Mouse (Mus musculus) ZHBTc4 (cell line): ENCODE results near the gene Morn5.
A peak's percentile ranks its signal among the peaks of the same experiment; 100 is the strongest.

Source experiments
- DNase-seq: peaks from one replicate; pipeline ENCODE4 v3.0.0-alpha.2; 2011; ENCODE audit warnings: low read depth, low spot score

Morn5 gene

DNA sequence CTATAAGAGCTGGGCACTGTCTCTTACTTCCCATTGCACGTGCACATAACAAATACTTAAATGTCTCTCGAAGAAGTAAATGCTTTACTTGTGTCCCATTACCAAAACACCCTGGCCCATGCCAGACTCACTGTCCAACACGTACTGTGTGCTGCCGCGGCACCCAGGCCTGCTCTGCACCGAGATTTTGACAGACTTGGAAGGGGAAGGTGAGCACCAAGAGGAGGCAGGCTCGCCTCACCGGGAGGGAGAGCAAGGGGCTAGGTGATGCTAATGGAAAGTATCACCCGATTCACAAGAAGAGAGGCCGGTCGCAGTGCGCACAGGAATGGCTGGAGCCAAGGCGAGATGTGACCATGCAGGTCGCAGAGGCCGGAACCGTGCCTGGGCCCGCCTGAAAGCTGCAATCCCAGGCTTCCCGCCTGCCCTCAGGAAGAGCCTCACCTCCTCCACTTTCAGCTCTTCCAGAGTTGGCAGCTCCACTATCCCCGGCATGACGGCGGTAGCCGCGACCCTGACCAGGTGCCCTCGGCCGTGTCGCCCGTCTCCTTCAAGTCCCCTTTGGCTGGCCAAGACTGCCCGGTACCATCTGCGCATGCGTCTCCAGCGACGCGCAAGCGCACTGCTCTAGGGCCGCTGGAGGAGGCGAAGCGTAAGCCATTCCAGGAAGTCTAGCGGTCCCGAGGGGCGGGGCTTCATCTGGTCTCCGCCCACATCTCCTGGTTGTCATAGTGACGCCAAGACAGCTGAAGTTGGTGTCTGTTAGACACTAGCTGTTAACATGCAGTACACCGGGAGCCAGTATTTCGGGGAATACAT is at the start of gene Morn5, which contains the start of gene Ndufa8:
Morn5 (plus strand) TSS at position 711 of the 819 bp plus-strand sequence.
Ndufa8 (minus strand) TSS at position 659 of the 819 bp plus-strand sequence.
- DNase-seq: peak; percentile 98

DNA sequence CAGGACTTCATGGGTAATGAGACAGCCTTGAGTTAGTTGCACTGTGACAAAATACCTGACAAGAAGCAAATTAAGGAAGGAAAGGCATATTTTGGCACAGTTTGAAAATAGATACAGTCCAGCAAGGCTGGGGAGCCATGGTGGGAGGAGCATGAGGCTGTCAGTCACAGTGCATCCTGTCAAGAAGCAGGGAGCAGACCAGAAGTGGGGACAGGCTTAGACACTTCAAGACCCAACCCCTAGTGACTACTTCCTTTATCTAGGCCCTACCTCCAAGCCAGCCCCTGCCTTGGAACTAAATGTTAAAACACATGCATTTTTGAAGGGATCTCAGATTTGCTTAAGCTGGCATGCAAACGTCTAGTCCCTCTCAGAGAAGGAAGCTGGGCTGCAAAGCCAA is 48.9 kb upstream of the Morn5 start:
- no peak for DNase-seq

DNA sequence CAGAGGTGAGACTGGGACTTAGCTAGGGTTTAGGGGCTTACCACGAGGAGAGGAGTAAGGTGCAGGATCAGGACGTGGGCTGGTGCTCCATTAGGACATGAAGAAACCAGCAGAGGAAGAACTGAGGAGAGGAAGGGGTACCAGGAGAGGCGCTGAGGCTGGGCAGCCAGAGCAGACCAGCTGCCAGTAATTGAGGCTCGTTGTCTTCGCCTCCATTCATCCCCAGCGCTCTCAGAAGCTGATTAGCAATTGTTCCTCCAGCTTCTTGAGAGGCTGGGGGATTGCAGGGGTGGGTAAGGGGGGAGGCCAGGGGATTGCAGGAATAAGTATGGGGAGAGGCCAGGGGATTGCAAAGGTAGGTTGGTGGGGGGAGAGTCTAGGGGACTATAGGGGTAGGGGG is 47.1 kb upstream of the Morn5 start:
- DNase-seq: no peak

DNA sequence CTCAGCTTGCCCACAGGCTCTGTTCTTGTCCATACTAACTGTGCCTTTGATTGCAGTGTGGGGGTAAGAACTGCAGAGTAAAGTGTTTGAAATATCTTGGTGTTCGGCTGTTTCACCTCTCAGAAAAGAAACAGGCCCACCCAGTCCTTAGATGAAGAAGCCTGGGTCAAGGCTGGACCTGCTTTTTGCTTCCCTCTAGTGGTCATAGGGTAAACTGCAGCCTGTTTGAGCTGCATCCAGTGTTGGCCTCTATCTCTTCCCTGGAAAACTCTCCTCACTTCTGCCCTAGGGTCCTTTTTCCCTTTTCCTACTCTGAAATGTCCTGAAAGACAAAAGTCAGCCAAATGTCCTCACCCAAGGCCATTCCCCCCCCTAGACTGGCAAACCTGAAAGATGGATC is 41.2 kb upstream of the Morn5 start:
- DNase-seq: peak; percentile 77

DNA sequence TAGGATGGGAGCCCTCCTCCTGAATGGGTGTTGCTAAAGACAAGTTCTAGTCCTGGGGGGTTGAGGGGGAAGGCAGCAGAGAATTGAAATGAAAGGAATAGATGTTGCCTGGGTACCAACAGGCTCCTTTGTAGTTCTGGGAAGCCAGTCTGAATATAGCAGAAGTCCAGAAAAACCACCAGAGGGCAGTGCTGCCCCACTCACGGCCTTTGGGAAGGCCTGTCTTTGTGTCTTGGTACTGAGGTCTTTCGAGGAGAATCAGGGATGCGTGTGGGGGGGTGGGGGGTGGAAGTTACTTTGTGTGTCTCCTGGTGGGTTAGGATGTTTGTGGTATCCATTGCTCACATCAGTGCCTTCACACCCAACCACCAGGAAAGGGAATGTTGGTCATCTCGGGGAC is 39.9 kb upstream of the Morn5 start:
- DNase-seq: peak; percentile 84

DNA sequence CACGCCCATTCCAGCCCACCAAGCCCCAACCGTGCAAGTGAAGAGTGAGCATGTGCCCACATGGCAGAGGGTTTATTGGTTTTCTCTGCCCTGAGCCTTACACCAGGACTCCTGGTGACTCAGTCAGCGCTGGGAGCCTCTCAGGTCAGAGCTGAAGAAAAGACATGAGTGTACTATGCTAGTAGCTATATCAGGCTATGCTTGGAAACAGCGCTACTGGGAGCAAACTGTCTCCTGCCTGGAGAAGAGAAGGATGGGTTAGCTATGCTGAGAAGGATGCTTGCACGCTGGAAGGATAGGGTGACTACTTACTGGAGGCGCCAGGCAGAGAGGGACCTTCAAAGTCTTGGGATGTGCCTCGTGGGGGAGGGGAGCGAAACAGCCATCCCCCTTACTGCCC is 38.7 kb upstream of the Morn5 start:
- DNase-seq: no peak

DNA sequence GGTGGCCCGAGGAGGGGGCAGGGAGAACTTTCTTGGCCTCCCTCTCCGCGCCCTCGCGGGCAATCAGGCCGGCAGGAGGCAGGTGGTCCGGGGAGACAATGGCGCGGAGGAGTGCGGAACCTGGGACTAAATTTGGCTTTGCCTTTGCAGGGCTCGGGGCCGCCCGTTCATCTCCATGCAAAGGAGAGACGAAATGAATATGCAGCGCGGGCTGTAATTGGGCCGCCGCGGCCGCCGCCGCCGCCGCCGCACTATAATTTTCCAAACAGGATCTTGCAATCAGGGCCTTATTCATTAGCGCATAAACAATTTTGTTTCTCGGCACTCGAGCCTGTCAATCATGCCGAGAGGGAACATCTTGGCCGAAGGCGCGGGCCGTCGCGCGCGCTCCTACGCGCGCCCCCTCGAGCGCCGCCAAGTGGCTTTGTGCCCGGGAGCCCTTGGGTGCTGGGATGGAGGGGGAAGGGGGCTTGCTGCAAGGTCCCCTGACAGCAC is 37.9 kb upstream of the Morn5 start:
- DNase-seq: peak; percentile 57

DNA sequence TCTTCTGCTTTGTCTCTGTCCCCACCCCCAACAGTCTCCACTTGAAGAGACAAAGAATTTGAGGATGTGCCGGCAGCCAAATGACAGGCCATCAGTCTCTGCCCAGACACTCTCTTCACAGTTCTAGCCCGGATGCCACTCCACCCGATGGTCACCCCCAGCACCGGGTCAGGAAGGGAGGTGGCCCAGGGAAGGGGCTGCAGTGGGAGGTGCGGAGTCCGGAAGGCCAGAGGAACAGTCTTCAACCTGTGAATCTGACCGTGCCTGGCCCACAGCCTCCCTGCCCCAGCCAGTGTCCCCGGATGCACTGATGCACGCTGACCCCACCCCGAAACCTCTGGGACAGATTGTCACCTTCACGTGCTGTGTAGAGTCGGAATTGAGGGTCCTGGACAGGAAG is 36.2 kb upstream of the Morn5 start:
- no peak for DNase-seq

DNA sequence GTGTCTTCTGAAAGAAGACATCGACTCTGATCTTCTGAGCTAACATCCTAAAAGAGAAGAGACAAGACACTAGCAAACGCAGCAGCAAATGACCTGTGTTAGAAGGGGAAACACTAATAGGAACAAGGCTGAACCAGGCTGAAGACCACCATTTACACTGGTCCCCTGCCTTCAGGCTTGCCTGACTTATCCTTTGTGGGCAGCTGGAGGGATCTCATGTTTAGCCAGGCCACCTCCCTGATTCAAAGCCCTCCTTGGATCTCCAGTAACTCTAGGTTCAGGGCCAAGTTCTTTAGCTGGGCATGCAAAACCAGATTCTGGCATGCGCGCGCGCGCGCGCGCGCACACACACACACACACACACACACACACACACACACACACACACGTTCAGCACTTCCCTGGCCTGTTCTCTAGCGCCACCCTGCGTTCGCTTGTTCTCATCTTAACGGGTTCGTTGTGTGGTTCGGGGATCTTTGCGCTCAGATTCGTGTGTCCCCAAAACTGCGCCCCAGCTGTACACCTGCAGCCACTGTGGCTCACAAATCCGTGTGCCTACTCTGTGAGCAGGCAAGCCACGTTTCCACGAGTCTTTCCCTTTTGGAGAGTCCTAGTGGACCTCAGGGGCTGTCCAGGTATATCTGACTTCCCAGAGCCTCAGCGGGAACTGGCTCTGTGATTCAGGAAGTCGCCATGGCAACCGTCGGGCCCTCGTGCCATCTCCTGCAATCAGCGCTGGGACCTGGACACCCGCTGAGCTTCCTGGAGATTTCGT is 27.7 kb upstream of the Morn5 start:
- DNase-seq: peak; percentile 82

DNA sequence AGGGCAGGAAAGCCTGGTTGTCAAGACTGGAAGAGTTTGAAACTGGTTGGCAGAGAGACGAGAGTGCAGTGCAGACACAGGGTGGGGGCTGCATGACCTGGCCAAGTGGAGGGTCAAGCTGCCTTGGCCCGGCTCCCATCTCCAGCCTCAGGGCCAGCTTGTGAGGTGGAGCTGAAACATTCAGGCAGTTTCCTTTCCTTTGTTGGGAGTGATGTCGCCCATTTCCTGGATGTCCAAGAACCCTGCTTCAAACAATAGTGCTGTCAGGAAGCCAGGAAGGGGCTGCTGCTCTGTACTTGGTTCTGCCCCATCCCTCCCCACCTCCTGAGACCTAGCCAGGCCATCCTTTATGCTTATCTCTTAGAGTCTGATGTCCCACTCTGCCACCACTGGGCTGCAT is 26.0 kb upstream of the Morn5 start:
- DNase-seq: peak; percentile 88

DNA sequence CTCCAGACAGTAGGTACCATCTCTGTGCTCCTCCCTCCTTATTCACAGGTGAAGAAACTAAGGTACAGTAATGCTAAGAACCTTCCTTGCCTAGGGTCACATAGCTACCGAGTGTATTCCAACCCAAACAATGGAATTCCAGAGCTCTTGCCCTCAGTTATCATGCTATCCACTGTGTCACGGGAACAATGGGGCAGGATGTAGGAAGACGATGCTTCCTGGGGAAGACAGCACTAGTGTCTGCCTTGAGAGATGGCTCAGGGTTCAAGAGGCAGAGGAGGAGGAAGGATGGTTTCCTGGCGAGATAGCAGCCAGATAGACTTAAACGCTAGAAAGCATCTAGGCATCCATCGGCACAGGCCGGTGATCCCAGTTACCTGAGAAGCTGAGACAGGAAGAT is 16.4 kb upstream of the Morn5 start:
- peak; percentile 34 for DNase-seq

DNA sequence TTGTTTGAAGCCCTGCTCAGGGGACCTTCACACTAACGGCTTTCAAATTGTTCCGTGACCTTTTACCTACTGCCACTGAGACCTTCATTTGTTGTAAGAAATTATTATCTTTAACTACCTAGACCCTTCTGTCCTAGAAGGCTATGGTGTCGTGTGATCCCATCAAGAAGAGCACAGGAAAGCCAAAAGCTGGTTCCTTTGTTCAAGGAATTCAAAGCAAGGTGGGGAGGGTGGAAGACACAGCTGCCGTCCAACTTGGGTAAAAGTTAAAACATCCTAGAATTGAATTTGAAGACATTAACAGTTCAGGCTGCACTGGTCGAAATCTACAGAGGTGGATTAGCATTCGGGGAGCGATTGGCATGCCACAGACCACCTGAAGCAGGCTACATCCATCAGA is 15.3 kb upstream of the Morn5 start:
- no peak for DNase-seq

DNA sequence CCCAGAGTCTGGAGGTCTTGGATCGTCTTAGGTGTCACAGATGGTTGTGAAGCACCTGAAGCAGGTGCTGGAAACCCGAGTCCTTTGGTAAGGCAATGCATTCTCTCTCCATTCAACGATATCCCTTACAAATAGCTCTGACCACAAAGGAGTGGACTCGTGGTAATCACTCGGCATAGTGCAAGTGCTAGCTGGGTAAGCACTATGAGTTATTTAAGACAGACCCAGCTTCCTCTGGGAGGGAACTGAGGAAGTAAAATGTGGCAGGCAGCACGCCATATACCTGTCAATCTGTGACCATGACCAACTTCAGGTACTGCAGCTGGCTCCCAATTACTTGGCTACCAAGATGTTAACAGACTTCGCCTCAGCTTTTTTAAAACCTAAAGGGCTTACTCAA is 14.4 kb upstream of the Morn5 start:
- no peak for DNase-seq

DNA sequence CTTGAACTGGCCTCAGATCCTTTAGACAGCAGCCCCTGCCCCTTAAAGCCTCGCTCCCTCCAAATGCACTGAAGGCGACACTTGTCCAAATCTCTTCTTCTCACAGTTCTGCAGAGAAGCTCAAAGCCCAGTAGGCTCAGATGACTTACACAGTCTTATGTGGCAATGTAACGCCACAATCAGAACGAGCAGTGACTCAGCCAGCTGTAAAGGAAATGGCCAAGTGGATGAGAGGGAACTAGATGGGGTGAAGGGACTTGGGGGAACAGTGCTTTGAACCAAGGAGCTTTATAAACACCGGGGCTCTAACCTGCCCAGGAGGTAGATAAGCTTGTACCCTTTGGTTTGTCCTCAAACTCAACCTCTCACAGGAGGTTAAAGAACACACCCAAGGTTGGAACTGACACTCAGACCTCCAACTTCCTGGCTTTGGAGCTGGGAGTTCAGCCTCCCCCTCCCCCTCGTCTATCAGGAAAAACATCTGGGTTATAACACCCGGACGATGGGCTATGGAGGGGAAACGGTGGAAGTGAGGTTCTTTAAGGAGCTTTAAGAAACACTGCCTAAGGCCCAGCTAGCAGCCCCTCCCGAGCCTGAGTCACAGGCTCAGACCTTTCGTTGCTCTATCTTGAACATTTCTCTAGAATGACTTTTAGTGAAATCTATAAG is 13.7 kb upstream of the Morn5 start:
- no peak for DNase-seq

DNA sequence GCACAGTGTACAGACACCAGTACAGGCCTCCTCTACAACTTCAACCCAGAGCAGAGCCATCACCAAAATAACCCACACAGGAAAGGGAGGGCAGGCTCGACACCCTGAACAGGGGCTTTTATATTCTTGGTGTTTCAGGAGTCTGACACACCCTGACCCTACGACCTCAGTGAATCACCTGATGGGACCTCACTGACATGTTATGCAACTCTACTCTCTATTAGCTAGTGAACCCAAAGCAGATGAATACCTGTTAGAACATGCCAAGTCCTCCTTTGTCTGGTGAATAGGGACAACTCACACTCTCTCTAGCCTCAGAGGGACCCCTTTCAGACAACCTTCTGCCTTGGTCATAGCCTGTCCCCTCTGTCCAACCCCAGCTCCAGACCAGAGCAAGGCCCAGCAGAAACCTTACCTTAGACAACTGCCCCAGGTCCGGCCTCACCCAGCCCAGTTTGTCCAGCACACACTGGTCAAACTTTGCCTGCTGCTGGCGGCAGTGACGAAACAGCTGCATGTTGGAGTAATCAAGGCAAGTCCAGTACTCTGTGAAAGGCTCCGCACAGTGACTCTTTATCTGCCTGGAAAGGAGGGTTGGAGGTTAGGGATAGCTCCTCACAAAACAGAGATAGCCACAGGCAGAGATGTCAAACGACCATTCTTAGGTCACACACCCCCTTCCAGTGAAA is 9.8 kb upstream of the Morn5 start:
- no peak for DNase-seq

DNA sequence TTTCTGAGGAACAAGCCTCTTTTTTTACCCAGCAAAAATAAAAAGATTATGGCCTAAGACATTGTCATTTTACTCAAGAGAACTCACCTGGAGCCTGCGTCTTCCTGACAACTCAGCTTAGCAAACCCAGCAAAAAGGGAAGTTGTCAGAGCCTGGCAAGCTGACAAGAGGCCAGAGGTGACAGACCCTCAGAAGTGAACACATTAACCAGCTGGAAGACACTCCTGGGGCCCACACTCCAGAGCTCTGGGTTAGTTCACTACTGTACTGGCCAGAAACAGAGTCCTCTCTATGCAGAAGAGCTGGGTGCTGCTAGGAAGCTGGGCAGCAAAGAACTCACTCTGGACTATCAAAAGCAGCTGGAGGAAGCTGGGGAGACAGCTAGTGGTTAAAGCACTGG is 8.4 kb upstream of the Morn5 start:
- DNase-seq: no peak

DNA sequence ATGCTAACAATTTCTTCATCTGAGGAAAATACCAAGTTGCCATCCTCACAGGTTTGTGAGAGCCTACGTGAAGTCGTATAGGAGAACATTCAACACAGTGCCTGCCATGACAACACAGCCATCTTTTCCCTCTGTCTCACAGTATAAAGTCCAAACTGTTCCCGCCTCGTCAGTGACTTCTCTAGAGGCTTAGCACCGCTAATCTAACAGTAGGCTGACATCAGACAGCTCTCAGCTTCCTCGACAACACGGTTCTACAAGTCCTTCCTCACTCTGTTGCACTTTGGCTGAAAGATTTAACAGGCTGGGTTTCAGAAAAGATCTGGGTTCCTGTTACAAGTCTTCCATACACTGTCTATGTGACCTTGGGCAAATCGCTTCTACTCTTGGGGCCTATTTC is 1.1 kb upstream of the Morn5 start:
- no peak for DNase-seq

DNA sequence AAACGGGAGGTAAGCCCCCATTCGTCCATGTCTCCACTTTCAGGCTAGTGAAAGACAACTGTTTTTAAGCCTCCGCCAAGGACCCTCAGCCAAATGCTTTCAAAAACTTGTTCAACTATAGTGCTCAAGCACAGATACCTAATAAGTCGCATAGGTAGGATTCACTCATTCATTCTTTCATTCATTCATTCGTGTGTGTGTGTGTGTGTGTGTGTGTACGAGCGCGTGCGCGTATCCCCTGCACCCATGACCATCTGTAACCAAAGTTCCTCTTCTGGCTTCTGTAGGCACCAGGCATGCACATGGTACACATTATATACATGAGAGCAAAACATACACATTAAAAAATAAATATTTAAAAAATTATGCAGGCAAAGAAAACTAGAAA is 303 bp downstream of the Morn5 start:
- no peak for DNase-seq

DNA sequence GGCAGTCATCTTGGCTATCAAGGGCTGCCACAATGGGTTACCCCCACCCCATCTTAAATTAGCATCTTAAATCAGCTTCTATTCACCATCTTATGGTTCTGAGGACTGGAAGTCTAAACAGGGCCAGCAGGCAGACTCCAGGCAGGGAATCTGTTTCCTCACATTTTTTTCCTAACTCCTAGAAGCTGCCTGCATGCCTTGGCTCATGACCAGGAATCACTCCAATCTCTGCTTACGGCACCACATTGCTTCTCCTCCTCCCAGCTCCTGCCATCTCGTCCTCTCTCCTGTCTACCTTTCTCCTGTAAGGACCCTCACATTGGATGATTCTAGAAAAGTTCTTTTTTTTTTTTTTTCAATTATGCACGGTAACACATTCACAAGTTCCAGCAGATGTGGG is 4.0 kb downstream of the Morn5 start:
- DNase-seq: no peak

DNA sequence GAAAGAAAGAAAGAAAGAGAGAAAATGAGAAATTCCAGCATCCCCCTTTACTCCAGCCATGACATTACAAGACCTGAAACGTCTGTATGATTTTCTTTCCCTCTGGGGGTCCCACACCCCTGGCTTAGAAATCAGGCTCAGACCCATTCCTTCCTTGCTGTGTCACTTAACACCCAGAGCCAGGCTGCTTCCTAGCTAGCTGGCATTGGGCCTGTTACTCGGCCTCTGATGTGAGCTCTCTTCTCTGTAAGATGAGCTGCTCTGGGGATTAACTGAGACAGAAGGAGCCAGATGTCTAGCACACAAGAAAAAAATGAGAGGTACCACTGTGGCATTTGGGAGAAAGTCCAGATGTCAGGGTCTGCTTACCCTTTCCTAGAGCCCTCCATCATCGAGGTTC is 7.0 kb downstream of the Morn5 start:
- no peak for DNase-seq

DNA sequence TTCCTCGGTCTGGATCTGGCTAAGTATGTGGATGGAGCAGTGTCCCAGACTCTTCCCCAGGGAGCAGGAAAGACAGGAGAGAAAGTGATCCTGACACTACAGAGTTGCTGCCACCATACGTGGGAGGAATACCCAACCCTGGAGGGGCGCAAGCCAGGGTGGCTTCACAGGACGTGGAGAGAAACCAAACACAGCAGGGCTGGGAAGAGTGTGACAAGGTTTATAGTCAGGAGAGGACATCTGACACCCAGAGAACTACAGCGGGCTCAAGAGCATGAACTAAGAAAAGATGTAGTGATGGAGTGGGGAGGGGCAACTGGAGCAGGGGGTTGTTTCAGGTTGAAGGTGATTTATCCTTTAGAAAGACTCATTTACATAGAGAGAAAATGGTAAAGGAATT is 12.2 kb downstream of the Morn5 start:
- DNase-seq: no peak

DNA sequence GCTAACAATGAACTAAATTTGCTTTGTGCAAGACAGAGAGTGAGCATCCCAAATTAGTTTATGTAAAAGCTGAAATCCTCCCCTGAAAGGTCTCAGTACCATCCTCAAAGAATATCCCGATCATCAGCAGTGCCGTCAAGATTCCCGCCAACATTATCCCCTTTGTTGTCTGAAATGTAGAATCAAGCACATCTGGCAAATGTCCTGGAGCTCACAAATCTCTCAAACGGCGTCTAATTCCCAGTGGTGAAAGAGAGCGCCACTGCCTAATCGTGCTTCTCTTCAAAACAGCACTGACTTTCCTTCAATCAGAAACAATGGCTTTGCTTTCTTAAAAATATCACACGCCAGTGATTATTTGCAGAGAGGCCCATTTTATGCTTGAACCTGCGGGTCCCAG is 17.9 kb downstream of the Morn5 start:
- DNase-seq: no peak
